Mouse (Mus musculus) spleen, postnatal 10 days (tissue): ENCODE results near the gene Bbs9.

ENCODE experiments used
- DNase-seq, 2 experiments: peaks; one replicate each; pipeline ENCODE4 v3.0.0; 2021 to 2022; ENCODE audit warnings: low spot score in 2 of 2

The Bbs9 gene

DNA sequence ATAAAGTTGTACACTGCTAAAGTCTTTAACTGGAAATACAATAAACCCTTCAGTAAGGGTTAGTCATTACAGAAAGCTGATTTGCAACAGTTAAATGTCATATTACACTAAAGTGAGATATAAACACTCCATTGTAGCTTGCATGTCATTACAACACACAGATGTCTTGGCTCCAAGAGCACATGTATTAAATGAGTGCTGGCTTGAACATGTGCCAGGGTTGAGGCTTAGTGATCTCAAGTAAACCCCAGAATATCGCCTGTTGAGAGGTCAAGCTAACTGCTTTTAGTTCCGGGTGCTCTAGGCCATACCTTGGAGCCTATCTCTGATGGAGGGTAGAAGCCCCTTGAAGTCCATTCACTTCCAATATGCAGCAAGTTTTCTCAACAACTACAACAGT, 273.1 kb downstream of the Bbs9 start:
- DNase-seq: no peak

DNA sequence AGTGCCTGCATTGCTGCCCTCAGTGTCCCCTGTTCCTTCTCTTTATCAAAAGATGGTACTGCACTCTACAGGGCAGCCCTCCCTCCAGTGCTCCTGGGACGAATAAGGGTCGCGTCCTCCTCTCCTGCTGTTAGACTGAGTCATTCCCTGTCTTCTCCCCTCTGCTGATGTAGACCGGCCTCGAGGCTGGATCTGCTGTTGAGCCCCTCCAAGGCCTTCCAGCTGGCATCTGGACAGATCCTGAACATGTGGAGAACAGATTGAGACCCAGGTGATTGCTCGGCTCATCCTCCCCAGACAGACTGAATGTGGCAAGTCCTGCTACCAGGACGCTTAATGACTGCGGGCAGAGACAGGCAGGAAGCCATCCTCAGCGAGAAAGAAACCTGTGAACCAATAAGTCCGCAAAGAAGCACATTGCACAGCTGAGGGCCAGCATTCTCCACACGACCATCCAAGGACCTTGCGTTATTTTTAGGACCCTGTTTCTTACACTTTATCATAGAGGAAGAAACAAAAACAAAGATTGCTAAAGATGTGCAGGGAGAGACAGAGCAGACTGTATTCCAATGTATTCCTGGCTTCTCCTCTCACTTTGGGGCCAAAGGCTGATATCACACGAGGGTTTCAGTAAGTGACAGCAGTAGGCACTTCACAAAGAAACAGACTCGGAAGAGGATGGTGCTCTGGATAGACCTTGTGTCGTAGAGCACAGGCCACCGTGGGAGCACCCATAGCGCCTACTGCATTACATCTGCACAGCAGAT, 275.4 kb downstream of the Bbs9 start:
- DNase-seq: no peak

DNA sequence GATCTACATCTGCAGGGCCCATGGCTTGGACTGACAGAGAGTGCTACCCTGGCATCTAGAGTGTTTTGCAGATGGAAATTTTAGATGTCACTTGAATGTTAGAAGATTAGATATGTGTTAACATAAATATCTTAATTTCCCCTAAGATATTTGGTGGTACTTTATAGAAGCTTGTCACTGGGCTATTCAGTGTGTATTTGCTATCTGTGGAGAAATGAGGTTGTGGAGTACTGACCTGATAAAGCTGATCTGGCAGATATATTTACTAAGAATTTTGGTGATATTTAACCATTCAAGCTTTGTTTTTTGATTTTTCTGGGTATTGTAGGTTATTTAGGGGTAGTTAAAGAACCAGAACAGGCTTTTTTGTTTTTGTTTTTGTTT, 276.0 kb downstream of the Bbs9 start:
- DNase-seq: no peak

DNA sequence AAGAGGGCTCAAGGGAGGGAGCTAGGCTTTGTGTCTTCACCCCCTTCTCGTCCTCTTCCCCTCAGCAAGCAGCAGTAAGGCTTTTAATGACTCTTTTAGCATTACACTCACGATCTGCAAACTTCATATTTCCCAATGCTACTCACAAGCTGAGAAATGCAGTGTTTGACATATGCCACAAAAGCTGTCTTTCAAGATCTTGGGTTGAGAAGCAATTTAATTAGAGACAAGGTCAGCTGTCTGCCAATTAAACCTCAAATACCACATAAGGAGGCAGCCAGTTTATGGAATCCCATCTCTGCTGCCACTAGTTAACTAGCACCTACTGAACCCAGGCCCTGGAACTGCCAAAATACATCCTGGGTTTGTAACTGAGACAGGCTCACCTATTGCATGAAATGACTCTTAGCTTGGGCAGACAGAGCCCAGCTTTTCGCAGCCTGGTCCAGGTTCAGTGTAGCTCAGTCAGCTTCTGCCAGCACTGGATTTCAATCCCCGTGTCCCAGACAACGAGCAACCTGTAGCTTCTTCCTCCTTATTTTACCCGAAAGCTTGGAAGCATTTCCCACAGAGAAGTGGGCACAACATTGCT, 278.7 kb downstream of the Bbs9 start:
- no peak for DNase-seq

DNA sequence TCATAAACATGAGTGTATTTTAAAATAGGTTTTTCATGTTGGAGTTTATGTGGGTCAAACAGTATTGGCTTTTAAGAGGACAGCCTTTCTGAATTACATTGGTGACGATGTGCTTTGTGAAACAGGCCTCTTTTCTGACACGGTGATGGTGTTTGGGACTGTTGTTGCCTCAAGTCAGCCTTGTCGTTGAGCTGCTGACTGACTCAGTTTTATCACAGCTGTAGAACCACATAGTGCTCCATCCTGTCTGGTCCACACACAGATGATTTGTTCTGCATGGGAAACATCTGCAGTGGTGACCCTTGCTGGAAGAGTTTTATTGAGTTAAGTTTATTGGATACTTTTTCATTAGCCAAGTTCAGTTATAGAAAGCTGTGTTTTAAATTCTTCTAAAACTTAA, 283.0 kb downstream of the Bbs9 start:
- no peak for DNase-seq

DNA sequence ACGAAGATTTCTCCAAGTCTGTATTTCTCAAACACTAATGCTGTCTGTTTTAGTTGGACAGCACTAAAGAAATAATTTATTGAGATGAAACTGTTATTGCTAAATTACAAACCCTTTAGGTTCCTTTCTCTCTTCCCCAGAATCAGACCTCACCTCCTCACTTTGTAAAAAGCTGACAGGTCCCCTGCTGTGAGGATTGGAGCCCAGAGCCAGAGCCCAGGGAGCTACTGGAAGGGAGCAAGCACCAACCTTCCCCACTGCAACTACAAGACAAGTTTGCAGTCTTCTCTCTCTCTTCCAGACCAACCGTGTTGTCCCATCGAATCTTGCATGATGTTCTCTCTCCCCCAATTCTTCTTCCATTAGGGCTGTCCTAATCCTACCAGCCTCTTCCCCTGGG, 283.7 kb downstream of the Bbs9 start:
- no peak for DNase-seq

DNA sequence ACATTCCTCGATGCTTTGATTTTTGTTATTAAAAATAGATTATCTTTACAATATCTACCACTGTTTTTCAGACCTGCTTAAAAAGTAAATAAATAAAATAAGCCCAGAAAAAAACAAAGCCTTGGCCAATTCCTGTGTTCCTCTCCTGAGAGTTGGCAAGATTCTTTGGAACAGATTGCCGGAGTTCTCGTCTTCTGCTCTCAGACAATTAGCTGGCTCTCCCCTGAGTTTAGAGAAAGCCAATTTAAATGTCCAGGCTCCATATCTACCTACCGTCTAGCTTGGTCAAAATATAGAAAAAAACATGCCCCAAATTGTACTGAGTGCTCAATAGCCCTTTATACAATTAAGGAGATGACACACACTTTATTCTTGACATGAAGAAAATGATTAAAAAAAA, 284.9 kb downstream of the Bbs9 start:
- DNase-seq: no peak

DNA sequence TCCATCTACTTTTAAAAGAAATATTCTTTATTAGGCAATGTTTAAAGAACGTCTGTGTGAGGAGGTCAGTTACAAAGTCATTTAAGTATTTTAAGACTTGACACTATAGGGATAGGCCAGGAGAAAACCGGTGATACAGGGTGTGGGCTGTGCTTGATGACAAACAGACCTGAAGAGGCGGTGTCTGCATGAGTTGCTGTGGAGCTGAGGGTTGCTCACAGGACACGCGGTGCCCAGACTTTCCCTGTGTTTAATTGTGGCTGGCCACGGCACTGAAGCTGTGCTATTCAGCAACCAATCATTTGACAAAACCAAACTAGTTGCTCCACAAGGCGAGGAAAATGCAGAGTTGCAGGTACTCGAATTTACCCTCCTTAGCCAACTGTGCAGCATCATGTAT, 286.0 kb downstream of the Bbs9 start:
- no peak for DNase-seq

DNA sequence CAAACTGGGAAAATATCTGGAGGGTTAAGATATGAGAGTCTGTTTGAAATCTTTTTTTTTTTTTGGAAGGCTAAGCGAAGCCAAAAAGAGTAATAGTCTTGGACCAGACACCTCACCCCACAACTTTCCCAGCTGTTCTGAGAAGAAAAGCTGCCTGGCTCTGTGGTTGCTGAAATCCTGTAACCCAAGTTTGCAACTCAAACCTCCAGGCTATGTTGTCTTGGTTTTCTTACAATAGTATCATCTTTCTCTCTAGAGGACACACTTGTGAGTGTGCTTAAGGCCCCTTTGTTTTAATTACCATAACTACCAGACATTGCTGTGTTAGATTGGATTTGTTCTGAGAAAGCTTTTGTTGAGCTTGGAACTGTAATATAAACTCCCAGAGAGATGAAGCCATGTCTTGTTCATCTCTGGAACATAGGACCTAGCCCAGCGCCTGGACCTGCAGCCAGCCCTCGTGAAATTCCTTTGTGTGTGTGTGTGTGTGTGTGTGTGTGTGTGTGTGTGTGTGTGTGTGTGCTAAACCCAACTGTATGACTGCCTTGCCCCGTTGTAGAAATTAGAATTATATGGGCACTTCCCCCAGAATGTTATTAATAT, 290.2 kb downstream of the Bbs9 start:
- DNase-seq: no peak

DNA sequence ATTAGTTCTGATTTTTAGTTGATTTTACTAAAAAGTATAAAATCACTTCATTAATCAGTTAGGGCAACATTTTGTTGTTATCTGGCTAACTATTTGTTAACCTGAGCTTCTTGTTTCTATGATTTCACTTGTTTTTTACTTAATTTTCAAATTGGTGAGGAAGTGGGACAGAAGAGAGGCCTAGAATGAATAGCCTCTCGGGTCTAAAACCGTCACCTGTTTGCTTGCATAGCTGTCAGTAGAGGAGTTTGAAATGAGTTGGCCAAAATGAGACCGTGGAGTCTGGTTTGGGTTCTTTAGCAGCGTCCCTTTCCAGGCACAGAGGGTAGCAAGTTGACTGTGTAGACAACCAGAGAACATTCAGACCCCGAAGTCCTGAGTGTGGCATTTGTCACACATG, 291.6 kb downstream of the Bbs9 start:
- no peak for DNase-seq

DNA sequence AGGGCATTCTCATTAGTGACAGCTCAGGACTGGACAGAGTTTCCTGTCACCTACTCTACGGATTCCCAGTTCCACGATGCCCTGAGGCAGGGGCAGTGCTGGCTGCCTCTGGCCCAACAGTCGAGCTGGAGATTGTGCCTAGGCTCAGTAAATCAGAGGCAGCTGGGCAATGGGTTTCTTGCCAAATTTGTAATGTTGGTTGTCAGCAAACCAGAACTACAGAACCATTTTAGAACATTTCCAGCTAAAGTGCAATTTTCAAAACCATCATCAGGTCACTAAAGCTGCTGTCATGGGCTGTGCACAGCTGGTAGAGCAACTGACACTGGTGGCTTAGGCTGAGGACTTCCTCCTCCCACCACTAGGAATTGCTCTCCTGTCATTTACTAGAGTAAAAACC, 292.3 kb downstream of the Bbs9 start:
- no peak for DNase-seq

DNA sequence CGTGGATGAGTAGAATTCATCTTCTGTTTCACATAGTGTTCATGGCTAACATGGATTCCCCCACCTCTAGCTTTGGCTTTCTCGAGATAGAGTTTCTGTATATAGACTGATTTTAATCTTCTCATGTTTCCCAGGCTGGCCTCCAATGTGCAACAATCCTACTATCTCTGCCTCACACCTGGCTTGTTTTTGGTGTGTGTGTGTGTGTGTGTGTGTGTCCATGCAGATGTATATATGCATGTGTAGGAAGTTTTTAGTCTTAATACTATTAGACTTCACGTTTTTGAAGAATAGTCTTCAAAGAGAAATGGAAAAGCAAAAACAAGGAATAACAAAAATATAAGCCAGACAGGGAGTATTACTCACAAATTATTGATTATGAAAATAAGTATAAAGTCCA, 296.3 kb downstream of the Bbs9 start:
- DNase-seq: no peak

DNA sequence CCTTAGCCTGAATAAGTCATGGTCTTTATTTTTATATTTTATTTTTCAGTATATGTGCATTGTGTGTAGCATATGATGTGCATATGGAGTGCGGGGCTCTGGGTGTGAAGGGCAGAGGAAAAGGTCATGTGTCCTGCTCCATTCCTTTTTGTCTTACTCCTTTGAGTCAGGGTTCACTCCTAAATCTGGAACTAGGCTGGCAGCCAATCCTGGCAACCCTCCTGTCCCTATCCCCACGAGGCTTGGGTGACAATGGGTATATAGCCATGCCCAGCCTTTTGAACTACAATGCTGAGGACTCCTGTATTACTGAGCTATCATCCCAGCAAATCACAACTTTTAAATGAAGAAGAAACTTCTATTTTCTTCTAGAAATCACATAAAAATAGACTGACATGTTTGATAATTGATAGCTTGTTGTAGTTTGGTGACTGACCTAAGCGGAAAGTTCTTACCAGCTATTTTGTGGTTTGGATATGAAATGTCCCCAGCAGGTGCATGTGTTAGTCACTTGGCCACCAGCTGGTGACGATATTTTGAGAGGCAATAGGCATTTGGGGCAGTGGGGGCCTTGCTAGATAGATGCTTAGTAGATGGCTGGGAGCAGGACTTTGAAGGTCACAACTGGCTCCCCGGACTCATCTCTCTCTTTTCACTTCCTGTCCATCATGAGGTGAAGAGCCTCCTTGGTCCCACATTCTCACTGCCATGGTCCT, 300.9 kb downstream of the Bbs9 start:
- DNase-seq: no peak

DNA sequence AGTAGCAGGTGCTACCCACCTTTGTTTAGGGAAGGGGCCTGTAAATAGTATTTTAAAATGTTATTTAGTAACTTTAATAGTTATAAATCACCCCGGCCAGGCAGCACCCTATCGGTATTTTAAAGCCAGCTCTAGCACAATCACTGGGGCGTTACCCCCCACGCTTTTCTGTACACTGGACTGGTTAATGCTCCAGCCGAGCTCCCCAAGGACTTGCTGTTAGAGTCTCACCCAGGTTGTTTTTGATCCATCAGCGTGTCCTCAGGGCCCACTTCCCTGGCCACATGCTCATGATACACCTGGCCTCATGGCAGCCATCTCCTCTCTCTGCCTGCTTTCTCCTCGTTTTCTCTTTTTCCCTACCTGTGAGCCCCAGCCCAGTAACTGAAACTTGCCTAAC, 301.9 kb downstream of the Bbs9 start:
- DNase-seq: no peak

DNA sequence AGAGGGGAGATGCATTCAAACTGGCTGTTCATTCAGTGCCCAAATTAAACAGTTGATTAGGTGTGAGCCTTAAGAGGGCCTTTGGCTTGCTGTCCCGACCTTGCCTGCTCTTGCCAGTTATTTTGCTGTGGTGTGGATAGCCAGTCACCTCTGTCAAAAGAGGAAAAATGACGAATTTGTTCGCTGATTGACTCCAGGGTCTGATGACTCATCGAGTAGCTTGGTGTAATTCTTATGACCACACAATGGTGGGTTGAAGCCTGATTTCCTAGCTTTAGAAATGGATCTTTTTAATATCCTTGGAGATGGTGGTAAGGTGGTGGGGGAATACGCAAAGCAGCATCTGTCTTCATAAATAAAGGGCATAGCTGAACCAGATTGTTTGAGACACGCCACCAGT, 304.1 kb downstream of the Bbs9 start:
- no peak for DNase-seq

DNA sequence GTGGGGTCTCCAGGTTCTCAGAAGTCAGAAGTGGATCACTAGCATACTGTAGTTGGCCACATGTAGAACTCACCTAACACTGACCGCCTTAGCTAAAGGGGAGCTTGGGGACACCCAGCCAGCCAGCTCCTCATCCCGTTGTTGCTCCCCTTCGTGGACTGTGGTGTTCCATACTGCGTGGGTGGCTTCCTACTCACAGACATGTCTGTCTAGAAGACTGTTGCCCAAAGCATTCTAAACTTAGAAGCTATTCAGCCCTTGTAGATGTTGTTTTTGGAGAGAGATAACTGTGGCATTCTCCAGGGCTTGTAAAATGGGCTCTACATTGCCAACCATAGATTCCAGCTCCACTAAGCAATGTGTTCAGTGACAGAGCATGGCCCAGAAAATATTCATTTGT, 310.5 kb downstream of the Bbs9 start:
- DNase-seq: no peak

DNA sequence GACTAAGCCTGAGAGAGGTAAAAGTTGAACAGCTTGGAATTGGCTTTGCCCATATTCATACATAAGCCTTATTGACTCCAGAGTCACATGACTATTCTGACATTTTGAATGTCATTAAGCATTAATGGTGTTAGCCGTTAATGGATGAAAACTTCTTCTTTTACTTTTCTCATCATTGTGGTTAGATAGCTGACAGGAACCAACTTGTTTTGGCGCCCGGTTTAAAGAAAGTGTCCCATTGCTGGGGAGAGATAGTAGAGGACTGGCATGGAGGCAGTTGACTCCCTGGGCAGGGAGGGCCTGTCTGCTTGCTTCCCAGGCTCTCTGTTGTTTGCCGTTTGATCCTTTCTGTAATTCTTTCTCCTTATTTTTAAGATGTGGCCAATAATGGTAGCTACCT, 312.9 kb downstream of the Bbs9 start:
- DNase-seq: no peak

DNA sequence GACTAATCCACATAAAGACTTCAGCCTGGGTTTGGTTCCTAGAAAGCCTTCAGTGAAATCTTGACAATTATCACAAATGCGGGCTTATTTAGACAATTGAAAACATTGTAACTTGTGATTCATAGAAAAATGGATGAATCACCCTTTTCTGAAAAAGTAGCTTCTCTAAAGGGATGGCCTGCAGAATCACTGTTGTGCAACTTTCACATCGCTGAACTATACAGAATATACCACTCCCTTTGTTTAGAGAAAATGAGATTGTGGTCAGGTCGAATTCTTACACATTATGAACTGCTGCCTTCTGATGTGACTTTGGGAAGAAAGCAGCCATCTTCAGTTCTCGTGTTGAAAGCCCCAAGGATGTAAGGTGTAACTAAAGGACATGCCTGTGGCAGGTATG, 313.3 kb downstream of the Bbs9 start:
- DNase-seq: no peak

DNA sequence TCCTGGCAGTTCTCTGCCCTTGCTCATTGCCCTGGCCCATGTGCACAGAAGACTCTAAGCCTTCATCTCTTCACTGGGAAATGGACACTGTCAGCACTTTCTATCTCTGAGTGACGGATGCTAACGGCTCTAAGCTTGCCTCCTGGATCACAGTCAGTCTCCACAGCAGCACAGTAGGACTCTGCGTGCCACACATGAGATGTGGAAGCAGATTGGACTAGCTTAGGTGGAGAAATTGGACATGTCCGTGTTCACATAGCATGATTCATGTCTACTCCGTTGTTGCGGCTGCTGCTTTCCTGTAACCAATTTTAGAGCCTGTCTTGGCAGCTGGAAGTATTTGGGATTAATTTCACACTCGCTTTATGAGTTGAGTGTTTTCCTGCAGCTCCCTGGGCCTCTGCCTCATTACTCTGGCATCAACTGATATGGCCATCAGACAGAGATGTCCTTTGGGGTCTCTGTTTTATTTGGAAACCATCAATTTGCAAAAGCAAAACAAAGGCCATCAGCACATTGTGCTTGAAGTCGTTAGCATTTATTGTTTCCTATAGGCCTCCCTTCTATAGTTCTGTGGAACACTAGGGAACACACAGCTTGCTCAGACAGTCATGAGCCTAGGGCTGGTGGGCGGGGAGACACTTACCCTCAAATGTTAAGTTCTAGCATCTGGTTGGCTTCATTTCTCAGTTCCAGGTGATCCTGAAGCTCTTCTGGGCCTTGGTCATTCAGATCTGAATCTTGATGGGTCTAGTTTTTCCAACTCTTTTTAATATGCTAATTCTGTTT, 314.1 kb downstream of the Bbs9 start:
- DNase-seq: no peak

DNA sequence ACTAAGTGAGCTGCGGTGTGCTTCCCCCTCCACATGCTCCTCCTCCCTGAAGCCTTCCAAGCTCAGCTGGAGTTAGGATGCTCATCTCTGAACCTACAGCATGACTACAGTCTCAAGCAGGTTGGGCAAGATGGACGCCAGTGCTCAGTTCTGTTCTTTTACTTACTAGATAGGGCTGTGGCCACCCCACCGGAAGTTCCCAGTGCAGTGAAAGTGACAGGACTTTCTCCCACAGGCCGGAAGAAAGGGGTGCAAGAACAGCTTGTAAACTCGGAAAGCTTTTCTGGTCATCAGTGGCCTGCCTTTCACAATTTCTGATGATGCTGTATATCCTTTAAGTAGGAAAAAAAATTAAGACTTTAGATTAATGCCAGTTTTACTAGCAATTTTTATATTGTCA, 315.7 kb downstream of the Bbs9 start:
- DNase-seq: no peak

DNA sequence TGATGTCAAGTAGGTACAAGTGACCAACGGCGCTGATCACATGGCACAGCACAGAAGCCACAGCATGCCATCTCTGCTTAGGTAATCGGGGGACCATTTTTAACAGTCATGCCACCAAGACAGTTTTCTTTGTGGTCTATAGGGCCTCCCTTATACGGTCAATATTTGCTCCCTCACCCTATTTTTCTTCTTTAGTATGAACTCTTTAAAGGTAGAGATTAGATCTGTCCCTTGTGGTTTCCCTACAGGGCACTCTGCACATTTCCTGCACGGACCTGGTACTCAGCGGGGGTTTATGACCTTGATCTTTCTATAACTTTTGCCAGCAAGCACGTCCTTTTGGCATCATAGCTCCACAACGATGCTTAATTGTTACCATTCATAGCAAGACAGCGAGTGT, 316.2 kb downstream of the Bbs9 start:
- no peak for DNase-seq

DNA sequence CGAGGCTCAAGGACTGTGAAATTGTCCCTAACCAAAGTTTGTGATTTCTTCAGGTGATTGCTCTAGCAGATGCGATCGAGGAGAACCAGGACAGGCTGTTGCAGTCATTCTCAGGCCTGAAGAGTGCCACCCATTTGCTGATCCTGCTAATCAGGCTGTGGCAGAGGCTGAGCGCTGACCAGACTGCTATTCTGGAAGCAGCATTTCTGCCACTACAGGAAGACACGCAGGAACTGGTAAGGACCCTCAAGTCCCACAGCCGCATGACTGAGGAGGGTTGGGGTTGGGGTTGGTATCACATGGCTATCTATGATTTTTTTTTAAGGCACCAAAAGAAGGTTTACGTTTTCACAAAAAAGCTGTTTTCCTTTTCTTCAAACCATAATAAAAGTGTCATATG, 318.2 kb downstream of the Bbs9 start:
- no peak for DNase-seq
